Mouse (Mus musculus) heart, postnatal 0 days (tissue): ENCODE data around the gene Ceacam1.
"Not testable (repeated sequence)": the region's sequence is repeated elsewhere in the genome, so short reads cannot be mapped to it uniquely, and the experiment has no call there.

Source experiments
- CTCF ChIP-seq: IDR thresholded peaks from 2 replicates; pipeline ENCODE4 v1.5.1; 2016; ENCODE audit warnings: antibody characterized with exemption, control low read depth, low read depth
- EP300 ChIP-seq: IDR thresholded peaks from 2 replicates; pipeline ENCODE4 v1.6.1; 2016; ENCODE audit warnings: antibody characterized with exemption, low read depth

- not testable (repeated sequence) for TF ChIP-seq CTCF, EP300
Measured at GRCm38 (mm10) chr7:25477091-25477751, at the start of gene Ceacam1.
